Mouse (Mus musculus) monocyte, adult 2 months (primary cell): Measurements from ENCODE around the gene Ermard.
"Not testable (repeated sequence)": the region's sequence is repeated elsewhere in the genome, so short reads cannot be mapped to it uniquely, and the experiment has no call there.

Experiments
- DNase-seq, 2 experiments: peaks; one replicate each; pipeline ENCODE4 v3.0.0; 2022; ENCODE audit warnings: low spot score in 2 of 2, low read depth in 1 of 2

Ermard gene

DNA sequence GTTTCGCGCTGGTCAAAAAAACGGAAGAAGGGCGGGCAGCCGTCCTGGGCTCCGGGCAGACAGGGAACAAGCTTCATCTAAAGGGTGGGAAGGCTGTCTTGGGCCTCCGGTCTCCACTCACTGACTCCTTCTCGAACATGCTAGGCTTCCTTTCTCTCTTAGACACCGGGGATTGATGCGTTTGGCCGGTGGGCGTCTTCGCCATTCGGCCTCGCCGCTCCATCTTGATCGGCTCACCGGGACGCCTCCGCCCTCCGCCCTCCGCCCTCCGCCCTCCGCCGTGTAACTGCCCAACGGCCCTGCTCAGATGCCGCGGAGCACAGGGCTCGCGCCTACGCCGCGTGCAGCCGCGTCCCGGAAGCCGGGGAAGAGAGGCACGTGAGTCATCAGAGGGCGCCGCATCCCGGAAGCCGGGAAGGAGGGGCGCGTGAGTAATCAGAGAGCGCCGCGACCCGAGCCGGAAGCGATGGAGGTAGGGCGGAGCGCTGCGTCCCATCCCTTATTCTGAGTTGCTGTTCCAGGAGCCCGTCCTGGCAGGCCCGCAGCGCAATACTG, at the start of gene Ermard, which contains the start of the genes Tcte3 and Gm3448:
Gene Ermard (plus strand): TSS at position 34 of the 555 bp plus-strand sequence.
Gene Tcte3 (minus strand): TSS at position 314 of the 555 bp plus-strand sequence.
Gene Gm3448 (minus strand): TSS at position 363 of the 555 bp plus-strand sequence.
- DNase-seq: not testable (repeated sequence)

DNA sequence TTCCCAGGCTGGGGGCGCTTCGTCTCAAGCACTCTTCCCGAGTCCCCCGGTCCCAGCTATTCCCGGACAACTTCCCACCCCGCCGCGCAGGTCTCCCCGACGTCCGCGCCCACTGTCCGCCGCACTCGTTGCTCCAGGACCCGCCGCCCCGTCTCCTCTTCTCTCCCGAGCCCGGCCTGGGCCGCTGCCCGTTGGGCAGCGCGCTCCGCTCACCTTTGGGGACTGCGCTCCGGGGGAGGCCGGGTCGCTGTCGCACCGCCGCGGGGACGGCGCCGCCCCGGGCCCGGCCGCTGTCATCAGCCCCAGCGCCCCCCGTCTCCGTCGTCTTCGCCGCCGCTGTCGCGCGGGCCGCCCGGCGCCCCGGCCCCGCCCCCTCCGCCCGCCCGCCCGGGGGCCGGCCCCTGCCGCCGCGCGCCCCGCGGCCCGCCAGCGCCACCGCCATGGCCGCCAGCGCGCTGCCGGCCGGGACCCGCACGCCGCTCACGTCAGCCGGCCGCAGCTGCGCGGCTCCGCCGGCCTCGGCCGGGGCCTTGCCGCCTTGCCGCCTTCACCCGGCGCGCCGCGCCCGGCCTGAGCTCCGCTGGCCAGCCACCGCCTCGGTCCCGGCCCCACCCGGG, 48.4 kb upstream of the Ermard start:
- DNase-seq: not testable (repeated sequence)

DNA sequence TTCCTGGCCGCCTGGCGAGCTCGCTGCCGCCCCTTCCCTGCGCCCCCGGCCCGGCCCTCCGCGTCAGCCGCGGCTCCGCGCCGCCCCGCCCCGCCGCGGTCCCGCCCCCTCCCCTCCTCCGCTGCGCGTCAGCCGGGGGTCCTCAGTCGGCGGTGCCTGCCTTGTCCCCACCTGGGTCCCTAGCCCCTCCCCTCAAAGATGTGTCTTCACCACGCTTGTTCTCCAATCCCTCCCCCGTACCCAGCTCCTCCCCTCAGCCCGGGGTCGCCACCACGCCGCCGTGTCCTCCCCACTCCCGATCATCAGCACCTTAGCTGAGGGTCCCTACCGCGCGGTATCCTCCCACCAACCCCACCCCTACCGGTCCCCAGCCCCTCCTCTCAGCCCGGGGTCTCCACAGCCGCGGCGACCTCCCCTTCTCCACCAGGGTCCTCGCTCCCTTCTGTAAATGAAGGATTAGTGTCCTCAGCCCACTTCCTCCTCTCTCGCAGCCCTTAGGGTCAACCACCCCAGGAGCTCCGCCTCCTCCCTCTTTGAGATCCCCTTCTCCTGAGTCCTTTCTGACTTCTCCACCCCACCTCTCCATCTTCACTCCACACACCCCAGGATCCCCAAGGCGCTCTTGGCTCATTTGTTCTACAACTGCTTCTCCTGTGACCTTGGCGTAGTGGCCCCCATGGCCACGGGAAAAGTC, 47.7 kb upstream of the Ermard start:
- DNase-seq: not testable (repeated sequence)

DNA sequence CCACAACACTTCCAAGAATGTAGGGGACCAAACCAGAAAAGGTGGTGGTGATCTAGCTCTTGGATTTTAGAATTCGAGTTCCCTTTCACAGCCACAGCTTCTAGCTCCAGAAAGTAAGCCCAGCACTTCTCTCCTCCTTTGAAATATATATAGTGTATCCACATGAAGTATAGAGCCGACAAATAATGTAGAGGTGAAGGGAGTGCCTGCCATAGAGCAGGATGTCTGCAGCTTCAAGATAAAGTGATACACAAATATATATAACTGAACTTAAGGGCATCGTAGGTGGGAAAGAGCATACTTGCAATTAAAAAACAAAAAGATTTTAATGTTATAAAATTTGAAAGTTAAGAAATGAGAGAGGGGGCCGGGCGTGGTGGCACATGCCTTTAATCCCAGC, 46.9 kb upstream of the Ermard start:
- DNase-seq: not testable (repeated sequence)

DNA sequence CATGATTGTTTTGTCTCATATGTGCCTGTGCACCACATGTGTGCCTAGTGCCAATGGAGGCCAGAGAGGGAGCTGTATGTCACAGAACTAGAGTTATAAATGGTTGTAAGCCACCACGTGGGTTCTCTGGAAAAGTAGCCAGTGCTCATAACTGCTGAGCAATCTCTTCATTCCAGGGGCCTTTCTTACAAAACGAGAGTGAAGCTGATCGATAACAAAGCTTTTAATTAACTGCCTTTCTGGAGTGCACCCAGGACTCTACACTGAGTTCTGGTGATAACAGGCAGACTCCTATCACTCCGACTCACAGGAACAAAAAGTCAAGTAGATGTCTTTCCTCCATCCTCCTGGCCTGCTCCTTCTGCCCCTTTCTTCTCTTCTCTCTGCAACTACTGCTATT, 41.0 kb upstream of the Ermard start:
- DNase-seq: not testable (repeated sequence)

DNA sequence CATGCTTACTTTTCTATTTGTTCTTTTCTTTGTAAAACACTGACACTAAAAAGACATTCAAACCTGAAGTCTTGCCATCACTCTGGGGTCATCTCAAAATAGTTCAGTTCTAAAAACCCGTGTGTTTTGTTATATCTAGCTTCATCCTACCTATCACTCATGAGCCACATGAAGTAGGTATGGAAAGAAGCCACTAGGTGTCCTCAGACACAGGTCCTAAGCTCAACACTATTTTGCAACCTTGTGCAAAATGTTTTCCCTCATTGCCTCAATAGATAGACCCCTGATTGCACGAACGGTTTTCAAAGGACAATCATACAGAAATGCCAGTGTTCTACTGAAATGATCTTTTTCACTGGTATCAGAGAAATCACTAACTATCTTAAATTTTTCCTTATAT, 31.9 kb upstream of the Ermard start:
- DNase-seq: not testable (repeated sequence)

DNA sequence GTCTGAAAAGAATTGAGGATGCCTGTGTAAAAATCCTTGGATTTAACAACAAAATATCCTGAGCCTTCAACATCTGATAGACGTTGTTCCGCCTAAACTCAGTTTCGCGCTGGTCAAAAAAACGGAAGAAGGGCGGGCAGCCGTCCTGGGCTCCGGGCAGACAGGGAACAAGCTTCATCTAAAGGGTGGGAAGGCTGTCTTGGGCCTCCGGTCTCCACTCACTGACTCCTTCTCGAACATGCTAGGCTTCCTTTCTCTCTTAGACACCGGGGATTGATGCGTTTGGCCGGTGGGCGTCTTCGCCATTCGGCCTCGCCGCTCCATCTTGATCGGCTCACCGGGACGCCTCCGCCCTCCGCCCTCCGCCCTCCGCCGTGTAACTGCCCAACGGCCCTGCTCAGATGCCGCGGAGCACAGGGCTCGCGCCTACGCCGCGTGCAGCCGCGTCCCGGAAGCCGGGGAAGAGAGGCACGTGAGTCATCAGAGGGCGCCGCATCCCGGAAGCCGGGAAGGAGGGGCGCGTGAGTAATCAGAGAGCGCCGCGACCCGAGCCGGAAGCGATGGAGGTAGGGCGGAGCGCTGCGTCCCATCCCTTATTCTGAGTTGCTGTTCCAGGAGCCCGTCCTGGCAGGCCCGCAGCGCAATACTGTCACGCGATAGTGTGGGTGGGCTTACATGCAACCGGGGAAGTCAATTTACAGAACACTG, 31.1 kb upstream of the Ermard start, which contains the start of gene Gm3435:
Gene Gm3435 (plus strand): TSS at position 471 of the 708 bp plus-strand sequence.
- DNase-seq: not testable (repeated sequence)

DNA sequence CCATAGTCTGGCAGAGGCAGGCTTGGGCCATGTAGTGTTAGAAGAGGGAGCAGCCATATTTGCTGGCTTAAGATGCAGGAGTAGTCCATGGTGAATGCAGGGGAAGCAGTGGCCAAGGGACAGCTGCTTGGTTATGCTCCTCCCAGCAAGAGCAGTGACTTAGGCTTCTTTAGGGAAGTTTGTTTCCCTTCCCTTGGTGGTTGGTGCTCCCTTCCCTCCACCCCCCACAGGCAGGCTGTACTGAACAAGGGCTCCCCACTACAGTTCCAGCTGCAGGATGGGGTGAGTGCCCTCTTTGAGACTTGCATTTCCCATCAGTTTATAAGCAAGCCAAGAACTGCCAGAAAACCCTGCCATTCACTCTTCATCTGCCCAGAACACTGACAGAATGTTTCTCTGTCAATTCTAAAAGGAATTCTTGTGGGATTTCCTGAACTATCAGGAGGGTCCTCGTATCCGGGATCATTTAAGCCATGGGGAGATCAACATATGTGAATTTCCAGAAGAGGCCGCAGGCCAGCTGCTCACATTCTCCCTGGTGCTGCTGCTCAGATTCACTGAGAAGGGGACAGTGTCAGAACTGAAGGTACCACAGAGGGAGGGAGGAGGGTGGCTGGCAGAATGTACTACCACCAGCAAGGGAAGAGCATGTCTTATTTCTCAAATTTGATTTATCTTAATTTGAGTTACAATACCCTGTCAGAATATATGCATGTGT, 19.3 kb upstream of the Ermard start:
- DNase-seq: peak; percentile 16 to 42

DNA sequence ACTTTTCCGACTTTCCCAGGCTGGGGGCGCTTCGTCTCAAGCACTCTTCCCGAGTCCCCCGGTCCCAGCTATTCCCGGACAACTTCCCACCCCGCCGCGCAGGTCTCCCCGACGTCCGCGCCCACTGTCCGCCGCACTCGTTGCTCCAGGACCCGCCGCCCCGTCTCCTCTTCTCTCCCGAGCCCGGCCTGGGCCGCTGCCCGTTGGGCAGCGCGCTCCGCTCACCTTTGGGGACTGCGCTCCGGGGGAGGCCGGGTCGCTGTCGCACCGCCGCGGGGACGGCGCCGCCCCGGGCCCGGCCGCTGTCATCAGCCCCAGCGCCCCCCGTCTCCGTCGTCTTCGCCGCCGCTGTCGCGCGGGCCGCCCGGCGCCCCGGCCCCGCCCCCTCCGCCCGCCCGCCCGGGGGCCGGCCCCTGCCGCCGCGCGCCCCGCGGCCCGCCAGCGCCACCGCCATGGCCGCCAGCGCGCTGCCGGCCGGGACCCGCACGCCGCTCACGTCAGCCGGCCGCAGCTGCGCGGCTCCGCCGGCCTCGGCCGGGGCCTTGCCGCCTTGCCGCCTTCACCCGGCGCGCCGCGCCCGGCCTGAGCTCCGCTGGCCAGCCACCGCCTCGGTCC, 17.0 kb upstream of the Ermard start:
- DNase-seq: not testable (repeated sequence)

DNA sequence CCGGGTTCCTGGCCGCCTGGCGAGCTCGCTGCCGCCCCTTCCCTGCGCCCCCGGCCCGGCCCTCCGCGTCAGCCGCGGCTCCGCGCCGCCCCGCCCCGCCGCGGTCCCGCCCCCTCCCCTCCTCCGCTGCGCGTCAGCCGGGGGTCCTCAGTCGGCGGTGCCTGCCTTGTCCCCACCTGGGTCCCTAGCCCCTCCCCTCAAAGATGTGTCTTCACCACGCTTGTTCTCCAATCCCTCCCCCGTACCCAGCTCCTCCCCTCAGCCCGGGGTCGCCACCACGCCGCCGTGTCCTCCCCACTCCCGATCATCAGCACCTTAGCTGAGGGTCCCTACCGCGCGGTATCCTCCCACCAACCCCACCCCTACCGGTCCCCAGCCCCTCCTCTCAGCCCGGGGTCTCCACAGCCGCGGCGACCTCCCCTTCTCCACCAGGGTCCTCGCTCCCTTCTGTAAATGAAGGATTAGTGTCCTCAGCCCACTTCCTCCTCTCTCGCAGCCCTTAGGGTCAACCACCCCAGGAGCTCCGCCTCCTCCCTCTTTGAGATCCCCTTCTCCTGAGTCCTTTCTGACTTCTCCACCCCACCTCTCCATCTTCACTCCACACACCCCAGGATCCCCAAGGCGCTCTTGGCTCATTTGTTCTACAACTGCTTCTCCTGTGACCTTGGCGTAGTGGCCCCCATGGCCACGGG, 16.4 kb upstream of the Ermard start:
- not testable (repeated sequence) for DNase-seq

DNA sequence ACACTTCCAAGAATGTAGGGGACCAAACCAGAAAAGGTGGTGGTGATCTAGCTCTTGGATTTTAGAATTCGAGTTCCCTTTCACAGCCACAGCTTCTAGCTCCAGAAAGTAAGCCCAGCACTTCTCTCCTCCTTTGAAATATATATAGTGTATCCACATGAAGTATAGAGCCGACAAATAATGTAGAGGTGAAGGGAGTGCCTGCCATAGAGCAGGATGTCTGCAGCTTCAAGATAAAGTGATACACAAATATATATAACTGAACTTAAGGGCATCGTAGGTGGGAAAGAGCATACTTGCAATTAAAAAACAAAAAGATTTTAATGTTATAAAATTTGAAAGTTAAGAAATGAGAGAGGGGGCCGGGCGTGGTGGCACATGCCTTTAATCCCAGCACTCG, 15.5 kb upstream of the Ermard start:
- DNase-seq: not testable (repeated sequence)

DNA sequence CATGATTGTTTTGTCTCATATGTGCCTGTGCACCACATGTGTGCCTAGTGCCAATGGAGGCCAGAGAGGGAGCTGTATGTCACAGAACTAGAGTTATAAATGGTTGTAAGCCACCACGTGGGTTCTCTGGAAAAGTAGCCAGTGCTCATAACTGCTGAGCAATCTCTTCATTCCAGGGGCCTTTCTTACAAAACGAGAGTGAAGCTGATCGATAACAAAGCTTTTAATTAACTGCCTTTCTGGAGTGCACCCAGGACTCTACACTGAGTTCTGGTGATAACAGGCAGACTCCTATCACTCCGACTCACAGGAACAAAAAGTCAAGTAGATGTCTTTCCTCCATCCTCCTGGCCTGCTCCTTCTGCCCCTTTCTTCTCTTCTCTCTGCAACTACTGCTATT, 9.6 kb upstream of the Ermard start:
- DNase-seq: not testable (repeated sequence)

DNA sequence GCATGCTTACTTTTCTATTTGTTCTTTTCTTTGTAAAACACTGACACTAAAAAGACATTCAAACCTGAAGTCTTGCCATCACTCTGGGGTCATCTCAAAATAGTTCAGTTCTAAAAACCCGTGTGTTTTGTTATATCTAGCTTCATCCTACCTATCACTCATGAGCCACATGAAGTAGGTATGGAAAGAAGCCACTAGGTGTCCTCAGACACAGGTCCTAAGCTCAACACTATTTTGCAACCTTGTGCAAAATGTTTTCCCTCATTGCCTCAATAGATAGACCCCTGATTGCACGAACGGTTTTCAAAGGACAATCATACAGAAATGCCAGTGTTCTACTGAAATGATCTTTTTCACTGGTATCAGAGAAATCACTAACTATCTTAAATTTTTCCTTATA, 553 bp upstream of the Ermard start:
- not testable (repeated sequence) for DNase-seq

DNA sequence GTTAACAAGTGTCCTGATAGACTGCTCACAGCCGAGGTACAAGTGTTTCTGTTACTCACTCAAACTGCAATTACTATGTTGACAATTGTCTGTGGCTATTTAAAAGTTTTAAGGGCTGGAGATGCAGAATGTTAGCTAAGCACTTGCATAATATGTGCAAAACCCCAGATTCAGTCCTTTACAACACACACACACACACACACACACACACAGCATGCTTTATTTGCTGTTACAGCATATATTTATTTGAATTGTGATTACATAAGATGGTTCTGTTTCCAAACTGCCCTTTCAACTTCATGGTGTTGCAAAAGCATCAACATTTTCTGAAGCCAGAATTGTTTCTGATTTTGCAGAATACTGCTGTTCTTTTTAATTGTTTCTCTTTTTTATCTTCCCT, 9.3 kb downstream of the Ermard start:
- DNase-seq: not testable (repeated sequence)

DNA sequence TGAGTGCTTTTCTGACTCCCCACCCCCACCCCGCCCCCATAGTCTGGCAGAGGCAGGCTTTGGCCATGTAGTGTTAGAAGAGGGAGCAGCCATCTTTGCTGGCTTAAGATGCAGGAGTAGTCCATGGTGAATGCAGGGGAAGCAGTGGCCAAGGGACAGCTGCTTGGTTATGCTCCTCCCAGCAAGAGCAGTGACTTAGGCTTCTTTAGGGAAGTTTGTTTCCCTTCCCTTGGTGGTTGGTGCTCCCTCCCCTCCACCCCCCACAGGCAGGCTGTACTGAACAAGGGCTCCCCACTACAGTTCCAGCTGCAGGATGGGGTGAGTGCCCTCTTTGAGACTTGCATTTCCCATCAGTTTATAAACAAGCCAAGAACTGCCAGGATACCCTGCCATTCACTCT, 11.8 kb downstream of the Ermard start:
- DNase-seq: not testable (repeated sequence)

DNA sequence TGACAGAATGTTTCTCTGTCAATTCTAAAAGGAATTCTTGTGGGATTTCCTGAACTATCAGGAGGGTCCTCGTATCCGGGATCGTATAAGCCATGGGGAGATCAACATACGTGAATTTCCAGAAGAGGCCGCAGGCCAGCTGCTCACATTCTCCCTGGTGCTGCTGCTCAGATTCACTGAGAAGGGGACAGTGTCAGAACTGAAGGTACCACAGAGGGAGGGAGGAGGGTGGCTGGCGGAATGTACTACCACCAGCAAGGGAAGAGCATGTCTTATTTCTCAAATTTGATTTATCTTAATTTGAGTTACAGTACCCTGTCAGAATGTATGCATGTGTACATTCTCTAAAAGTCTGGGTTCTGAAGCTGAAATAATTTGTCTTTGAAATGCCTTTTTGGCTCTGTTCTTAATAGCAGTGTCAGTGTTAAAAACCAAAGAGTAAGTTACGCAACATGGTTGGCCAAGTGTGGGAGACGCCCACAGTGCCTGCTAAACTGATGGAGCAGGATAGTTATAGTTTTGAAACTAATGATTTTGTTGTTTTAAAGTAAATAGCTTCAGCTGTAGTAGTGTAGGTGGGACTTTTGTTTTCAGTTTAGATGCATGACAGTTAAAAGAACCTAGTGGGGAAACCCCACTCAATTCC, 12.3 kb downstream of the Ermard start:
- not testable (repeated sequence) for DNase-seq

DNA sequence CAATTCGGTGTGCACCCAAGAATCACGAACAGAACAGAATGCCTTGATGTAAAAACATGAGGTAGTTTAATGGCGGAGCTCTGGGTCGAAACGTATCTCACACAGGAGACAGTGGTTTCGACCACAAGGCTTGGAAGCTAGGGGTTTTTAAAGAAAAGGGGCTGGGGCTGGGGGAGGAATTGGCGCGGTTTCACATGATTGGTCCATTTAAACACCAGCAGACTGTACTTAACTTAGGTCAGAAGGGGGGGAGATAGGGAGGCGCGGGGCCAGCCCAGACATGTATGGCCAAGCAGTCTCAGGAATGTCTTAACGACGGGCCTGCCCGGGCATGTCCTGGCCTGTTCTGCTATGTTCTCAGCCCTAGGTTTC, 12.8 kb downstream of the Ermard start:
- DNase-seq: not testable (repeated sequence)

DNA sequence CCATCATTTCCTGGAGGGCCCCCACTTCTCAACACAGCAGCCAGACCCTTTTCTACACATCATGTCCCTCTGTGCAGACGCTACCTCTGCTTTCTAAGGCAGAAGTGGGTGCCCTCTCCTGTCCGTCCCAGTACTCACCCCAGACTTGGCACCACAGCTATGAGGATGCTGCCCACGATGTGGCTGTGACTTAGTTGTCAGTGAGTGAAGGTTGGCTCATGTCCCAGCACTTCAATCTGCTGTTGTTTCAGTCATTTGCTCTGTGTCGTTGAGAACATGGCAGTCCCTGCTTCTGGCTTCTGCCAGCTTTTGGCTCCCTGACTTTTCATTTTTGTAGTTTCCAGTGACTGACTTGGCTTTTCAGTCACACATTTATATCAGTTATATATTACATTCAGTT, 14.9 kb downstream of the Ermard start:
- no peak for DNase-seq

DNA sequence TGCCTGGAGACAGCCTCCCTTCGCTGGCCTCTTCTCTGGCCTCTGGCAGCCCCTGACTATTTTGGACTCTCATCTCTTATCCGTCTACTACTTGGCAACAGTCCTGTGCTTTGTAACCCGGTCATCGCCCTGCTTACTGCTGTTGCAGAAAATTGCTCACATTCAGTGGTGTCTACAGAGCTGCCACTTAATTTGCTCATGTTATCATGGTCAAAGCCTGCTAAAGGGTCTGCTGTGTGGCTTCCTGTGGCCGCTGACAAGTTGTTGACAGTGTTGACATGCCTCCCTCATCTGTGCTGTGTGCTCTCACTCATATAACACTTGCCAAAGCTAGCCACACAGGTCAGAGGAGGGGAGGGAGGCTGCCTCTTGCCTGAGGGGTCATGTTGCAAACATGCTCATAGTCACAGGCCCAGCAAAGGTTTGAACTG, 17.2 kb downstream of the Ermard start:
- DNase-seq: no peak
